Mouse (Mus musculus): ENCODE measurements around the gene Gabpb2. TPM values are rescaled to one million over a fixed set of nuclear protein-coding genes. Genes with fewer than 3 reads are reported as not detected.
A peak's percentile ranks its signal among the peaks of the same experiment; 100 is the strongest.
"Not testable (repeated sequence)": the region's sequence is repeated elsewhere in the genome, so short reads cannot be mapped to it uniquely, and the experiment has no call there.

Gabpb2 gene
- polyA plus RNA-seq, 1 experiment from 2014 or later, result 14.7 TPM

DNA sequence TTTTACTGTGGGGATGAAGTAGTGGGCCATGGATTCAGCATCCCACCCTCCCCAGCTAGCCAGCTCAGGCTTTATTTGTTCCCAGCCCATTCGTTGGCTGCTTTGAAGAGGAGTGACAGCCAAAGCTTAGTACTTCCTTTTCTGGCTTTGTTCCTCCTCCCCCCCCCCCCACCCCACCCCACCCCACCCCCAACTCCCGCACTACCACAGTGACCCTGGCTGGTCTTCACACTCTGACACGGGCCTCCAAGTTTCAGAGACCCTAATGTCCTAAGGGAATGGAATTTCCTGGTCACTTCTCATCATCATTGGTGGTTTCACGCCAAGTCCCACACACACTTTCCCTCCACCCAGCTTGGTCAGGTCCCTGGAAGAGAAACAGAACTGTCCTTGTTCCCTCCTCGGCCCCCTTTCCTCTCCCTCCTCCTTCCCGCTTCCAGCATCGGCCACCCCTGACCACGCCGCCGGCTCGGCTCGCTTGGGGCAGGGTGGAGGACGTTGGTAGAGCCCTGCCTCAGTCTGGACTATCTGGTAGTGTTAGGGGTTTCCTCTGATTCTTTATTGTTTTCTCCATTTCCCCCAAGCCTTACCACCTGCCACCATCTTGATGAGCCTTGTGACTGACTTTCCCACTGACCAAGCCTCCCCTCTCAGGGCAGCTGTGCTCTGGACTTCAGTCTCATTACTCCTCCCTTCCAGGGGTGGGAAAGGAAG is 12.2 kb upstream of the Gabpb2 start:
- Histone ChIP-seq H3K4me3 (peak overlapping the region; percentile 80), H3K36me3 (peaks cover 41% of the 10 kb centered on the region), H3K27ac (peak overlapping the region; percentile 95), H3K9me3 (no peaks in the 10 kb centered on the region), H3K27me3 (no peaks in the 10 kb centered on the region), H3K4me1 (peaks cover 33% of the 10 kb centered on the region), H3K9ac (peak overlapping the region; percentile 92), H3K4me2 (replicated peaks) (peak overlapping the region; percentile 79)
- ATAC-seq (ENCODE audit: insufficient number of reproducible peaks, insufficient read depth, low FRiP score, low TSS enrichment), result peak; percentile 39; the same call in 1 of the 2 replicates
- WGBS, result 2% methylated on average over 13 of the region's 13 CpGs

DNA sequence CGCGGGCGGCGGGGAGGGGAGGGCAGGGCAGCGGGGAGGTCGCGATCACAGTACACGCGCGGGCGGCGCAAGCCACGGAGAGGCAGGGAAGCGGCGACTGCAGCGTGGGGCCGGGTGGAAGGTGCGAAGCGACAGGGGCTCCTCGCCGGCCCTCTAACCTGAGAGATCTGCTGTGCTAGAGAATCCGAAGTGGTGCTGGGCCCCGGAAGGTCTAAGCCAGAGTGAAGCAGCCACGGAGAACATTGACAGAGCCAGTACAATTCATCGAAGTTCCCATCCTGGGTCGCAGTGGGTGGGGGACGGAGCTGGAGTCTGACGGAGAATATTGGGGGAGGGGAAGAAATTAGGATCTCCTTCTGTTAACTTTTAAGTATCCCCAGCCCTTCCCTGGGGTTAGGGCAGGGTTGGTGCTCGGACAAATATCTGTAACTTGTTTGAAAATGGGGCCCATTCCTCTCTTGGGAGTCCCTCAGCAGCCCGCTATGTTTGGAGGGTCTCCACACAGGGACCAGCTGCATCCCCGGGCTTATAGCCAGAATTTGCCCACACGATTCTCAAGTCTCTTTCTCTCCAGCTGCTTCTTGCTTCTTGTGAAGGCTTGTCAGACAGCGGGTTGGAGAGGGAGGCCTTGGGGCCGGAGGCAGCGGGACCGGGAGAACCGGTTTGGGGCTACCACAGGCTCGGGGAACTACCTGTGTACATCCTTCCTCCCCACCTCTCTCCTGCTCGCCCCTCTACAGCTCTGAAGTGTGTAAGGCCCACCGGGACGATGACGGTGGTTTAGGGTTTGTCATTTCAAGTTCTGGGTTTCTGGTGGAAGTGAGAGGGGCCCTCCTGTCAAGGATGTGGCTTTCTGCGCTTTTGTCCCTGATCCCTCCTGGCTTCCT is 11.4 kb upstream of the Gabpb2 start:
- WGBS, result under 1% methylated on average over 43 of the region's 43 CpGs
- H3K9me3 ChIP-seq, result no peaks in the 10 kb centered on the region
- peaks cover 35% of the 10 kb centered on the region for H3K36me3 ChIP-seq
- peak overlapping the region; percentile 80 for H3K4me3 ChIP-seq
- no peaks in the 10 kb centered on the region for H3K27me3 ChIP-seq
- peak overlapping the region; percentile 92 for H3K9ac ChIP-seq
- H3K4me1 ChIP-seq, result peaks cover 33% of the 10 kb centered on the region
- peak overlapping the region; percentile 79 for H3K4me2 ChIP-seq (replicated peaks)
- H3K27ac ChIP-seq, result peak overlapping the region; percentile 95
- ATAC-seq (ENCODE audit: insufficient number of reproducible peaks, insufficient read depth, low FRiP score, low TSS enrichment), result peak; percentile 2; the same call in 1 of the 2 replicates

DNA sequence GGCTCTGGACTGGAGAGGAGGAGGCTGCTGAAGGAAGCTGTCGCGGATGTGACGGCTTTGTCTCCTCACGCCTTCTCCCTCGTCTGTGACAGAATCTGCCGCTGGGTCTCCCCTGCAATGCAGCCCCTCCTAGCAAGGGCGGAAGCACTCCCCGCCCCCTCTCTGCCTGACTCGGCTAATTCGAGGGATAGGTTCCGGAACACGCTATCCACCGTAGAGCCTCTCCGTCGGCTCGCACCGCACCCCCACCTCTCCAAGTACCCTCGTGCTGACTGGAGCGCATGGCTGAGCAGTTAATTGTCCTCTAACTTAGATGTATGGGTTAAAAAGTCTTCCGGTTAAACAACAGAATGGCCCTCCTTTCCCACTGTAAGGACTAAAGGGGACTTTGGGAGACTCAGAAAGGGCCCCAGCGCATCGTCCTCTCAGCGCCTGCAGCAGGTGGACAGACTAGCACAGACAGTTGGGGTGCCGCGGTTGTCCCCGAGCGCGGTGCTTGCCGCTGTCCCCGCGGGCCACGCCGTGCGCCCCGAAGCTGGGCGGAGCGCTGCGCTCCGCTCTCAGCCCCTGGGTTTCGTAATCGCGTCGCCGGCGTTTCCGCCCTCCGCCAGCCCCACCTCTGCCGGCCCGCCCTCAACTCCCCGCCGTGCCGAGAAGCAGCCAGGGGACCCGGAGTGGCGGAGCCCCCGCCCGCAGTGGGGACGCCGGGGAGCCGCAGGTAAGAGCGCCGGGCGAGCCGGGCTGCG is 10.6 kb upstream of the Gabpb2 start, which contains the start of gene Cdc42se1:
TSS of gene Cdc42se1 (plus strand) at position 585 of the 746 bp plus-strand sequence.
- Histone ChIP-seq H3K4me3 (peak within 1 kb of the TSS; percentile 80), H3K9me3 (no peaks in the 10 kb centered on the region), H3K9ac (peak within 1 kb of the TSS; percentile 92), H3K4me2 (replicated peaks) (peak within 1 kb of the TSS; percentile 79), H3K36me3 (peaks cover 35% of the 10 kb centered on the region), H3K27ac (peak within 1 kb of the TSS; percentile 95), H3K4me1 (peaks cover 33% of the 10 kb centered on the region), H3K27me3 (no peaks in the 10 kb centered on the region)
- WGBS, result 1% methylated on average over 64 of the region's 64 CpGs
- ATAC-seq (ENCODE audit: insufficient number of reproducible peaks, insufficient read depth, low FRiP score, low TSS enrichment), result peak; percentile 77

DNA sequence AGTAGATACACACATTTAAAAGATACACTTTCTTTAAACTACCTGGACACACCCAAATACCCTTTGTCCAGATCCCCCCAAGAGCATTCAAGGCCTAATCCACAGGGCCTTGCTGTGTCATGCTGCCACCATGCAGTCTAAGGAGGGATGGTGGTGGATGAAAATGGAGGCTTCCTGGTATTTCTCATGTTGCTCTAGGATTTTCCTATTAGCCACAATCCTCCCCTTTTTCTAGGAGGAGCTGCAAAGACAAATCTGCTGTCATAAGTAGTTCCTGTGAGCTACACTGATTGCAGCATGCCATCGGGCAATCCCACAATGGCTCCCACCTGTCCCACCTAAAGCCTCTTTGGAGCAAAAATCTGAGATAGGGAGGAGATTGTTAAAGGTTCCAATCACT is 9.5 kb upstream of the Gabpb2 start:
- no peaks in the 10 kb centered on the region for H3K9me3 ChIP-seq
- H3K4me1 ChIP-seq, result peaks cover 33% of the 10 kb centered on the region
- no peak for ATAC-seq (ENCODE audit: insufficient number of reproducible peaks, insufficient read depth, low FRiP score, low TSS enrichment)
- H3K27me3 ChIP-seq, result no peaks in the 10 kb centered on the region
- WGBS, result 7% methylated on average over 1 of the region's 1 CpGs
- peak overlapping the region; percentile 79 for H3K4me2 ChIP-seq (replicated peaks)
- H3K4me3 ChIP-seq, result peak overlapping the region; percentile 80
- H3K36me3 ChIP-seq, result peaks cover 34% of the 10 kb centered on the region
- H3K27ac ChIP-seq, result peak overlapping the region; percentile 64
- H3K9ac ChIP-seq, result peak overlapping the region; percentile 92

DNA sequence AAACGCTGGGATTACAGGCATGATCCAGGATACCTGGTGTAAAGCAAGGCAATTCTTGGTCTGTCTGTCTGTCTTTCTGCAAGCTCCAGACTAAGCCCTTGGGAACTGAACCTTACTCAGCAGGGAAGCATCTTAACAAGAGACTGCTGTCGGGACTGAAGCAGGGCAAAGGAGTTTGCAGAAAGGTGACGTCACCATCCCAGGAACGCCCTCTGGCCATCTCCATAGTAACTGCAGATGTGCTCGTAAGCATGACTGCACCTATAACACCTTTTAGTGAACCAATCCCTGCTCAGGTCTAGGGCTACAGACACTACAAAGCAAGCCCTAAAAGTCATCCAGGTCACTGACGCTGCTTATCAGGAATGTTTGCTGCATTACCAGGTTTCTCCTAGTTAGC is 6.6 kb upstream of the Gabpb2 start:
- H3K9ac ChIP-seq, result no peak overlapping the region; the same call in 1 of the 2 replicates
- peaks cover 39% of the 10 kb centered on the region for H3K36me3 ChIP-seq
- WGBS, result 31% methylated on average over 6 of the region's 6 CpGs
- ATAC-seq (ENCODE audit: insufficient number of reproducible peaks, insufficient read depth, low FRiP score, low TSS enrichment), result no peak
- no peak overlapping the region for H3K4me3 ChIP-seq
- H3K27ac ChIP-seq, result no peak overlapping the region
- H3K4me2 ChIP-seq (replicated peaks), result no peak overlapping the region; the same call in 1 of the 2 replicates
- no peaks in the 10 kb centered on the region for H3K9me3 ChIP-seq
- no peaks in the 10 kb centered on the region for H3K27me3 ChIP-seq
- H3K4me1 ChIP-seq, result peaks cover 10% of the 10 kb centered on the region

DNA sequence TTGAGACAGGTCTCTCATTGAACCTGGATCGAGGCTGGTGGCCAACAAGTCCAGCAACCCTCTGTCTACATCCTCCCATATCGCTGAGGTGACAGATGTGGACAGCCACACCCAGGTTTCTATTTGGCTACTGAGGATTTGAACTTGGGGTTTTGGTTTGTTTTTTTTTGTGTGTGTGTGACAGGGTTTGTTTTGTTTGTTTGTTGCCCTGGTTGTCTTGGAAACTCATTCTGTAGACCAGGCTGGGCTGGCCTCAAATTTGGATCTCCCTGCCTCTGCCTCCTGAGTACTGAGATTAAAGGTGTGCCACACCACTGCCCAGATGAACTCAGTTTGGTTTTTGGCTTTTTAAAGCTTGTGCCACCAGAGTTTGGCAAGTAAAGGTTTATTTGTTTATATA is 5.3 kb upstream of the Gabpb2 start:
- ATAC-seq (ENCODE audit: insufficient number of reproducible peaks, insufficient read depth, low FRiP score, low TSS enrichment), result no peak
- H3K4me1 ChIP-seq, result peaks cover 15% of the 10 kb centered on the region
- H3K27me3 ChIP-seq, result no peaks in the 10 kb centered on the region
- H3K4me3 ChIP-seq, result no peak overlapping the region
- H3K9me3 ChIP-seq, result no peaks in the 10 kb centered on the region
- 94% methylated on average over 2 of the region's 2 CpGs for WGBS
- H3K27ac ChIP-seq, result no peak overlapping the region
- no peak overlapping the region for H3K4me2 ChIP-seq (replicated peaks)
- H3K9ac ChIP-seq, result no peak overlapping the region
- peaks cover 39% of the 10 kb centered on the region for H3K36me3 ChIP-seq

DNA sequence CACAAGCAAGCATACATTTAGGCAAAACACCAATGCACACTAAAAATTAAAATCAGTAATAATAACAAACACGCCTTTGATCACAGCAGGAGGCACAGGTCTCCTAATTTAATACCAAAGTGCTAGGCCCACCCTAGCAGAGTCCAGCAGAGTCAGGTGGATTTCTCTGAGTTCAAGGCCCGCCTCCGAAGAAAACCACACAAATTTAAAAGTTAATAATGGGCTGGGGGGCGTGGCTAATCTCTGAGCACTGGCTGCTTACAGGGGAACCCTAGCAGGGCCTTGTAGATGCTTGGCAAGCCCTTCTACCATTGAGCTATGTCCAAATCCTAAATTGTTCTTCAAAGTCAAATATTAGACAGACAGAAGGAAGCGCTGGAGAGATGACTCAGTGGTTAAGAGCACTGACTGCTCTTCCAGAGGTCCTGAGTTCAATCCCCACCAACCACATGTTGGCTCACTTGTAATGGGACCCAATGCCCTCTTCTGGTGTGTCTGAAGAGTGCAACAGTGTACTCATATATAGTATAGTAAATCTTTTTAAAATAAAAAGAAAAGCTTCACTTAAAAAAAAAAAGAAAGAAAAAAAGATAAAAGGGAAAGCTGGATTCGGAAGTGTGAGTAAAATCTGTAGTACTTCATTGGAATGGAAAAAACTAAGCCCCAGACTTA is 886 bp upstream of the Gabpb2 start:
- no peak for ATAC-seq (ENCODE audit: insufficient number of reproducible peaks, insufficient read depth, low FRiP score, low TSS enrichment)
- Histone ChIP-seq H3K9me3 (no peaks in the 10 kb centered on the region), H3K4me3 (peak overlapping the region; percentile 72), H3K36me3 (peaks cover 35% of the 10 kb centered on the region), H3K4me2 (replicated peaks) (peak overlapping the region; percentile 63), H3K9ac (peak overlapping the region; percentile 92; the same call in 1 of the 2 replicates), H3K27ac (peak overlapping the region; percentile 99), H3K4me1 (peaks cover 12% of the 10 kb centered on the region), H3K27me3 (no peaks in the 10 kb centered on the region)
- 76% methylated on average over 6 of the region's 6 CpGs for WGBS

DNA sequence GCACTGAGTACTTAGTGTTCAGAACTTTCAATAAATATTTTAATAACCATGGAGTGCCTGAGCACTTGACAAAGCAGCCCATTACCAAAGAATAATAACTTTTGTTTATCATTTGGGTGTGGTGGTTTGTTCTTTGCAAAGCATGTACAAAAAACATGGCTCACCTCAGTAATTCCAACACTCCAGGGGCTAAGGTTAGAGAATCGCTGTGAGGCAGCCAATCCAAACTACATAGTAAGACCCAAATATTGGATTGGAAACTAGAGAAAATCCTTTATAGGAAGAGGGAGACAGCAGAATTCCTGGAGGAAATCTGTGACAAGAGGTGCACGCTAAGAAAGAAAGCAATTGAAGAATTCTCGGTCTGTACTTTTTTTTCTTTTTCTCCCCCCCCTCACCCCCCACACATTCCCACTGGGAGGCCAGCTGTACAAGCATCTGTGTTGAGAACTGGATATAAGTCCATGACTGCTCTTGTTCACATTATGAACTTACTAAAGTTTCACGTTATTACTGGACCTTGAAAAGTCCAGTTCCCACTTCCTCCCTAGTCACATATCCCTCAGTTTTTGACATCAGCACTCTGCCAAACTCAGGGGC is 961 bp downstream of the Gabpb2 start:
- no peak for ATAC-seq (ENCODE audit: insufficient number of reproducible peaks, insufficient read depth, low FRiP score, low TSS enrichment)
- Histone ChIP-seq H3K9me3 (no peaks in the 10 kb centered on the region), H3K27me3 (no peaks in the 10 kb centered on the region), H3K4me3 (peak overlapping the region; percentile 72), H3K27ac (peak overlapping the region; percentile 99), H3K4me2 (replicated peaks) (peak overlapping the region; percentile 63), H3K9ac (peak overlapping the region; percentile 92), H3K4me1 (peaks cover 12% of the 10 kb centered on the region), H3K36me3 (peaks cover 26% of the 10 kb centered on the region)
- WGBS, result 15% methylated on average over 4 of the region's 4 CpGs

DNA sequence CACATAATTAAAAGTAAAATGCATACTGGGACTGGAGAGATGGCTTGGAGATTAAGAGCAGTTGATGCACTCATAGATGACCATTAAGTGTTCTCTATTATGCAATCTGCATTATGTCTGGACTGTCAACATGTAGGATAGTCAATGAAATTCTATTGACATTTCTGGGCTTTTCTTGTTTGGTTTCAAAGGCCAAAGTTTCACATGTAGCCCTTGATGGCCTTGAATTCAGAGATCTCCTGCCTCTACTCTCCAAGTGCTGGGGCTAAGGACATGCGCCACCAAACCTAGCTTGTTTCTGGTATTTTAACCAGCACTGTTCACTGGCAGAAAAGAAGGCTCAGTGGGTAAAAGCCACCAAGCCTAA is 4.1 kb downstream of the Gabpb2 start:
- no peak overlapping the region for H3K4me3 ChIP-seq
- H3K4me1 ChIP-seq, result peaks cover 12% of the 10 kb centered on the region
- H3K4me2 ChIP-seq (replicated peaks), result no peak overlapping the region
- no peaks in the 10 kb centered on the region for H3K27me3 ChIP-seq
- 93% methylated on average over 1 of the region's 1 CpGs for WGBS
- no peaks in the 10 kb centered on the region for H3K9me3 ChIP-seq
- ATAC-seq (ENCODE audit: insufficient number of reproducible peaks, insufficient read depth, low FRiP score, low TSS enrichment), result no peak
- H3K9ac ChIP-seq, result no peak overlapping the region
- no peak overlapping the region for H3K27ac ChIP-seq
- H3K36me3 ChIP-seq, result peaks cover 19% of the 10 kb centered on the region

DNA sequence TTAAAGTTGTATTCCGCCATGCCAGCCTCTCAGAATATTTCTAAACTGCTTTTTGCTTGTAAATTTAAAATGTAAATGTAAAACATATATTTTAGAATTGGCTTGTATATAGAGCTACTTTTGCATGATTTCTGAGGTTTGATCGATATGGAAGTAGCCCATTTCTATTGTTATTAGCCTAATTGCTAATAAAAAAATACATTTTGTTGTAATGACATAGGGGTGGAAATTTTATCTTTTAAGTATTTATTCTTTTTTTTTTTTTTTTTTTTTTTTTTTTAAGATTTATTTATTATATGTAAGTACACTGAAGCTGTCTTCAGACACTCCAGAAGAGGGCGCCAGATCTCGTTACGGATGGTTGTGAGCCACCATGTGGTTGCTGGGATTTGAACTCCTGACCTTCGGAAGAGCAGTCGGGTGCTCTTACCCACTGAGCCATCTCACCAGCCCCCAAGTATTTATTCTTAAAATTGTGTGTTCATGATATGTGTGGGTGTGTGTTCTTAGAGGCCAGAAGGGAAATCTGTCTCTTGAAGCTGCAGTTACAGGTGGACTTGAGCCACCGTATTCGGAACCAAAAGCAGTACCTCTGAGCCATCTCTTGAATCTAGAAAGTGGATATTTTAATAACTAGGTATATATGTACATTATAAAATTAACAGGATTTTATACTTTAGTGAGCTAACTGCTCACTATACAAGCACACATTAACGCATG is 4.7 kb downstream of the Gabpb2 start:
- not testable (repeated sequence) for H3K4me3 ChIP-seq; H3K4me1 ChIP-seq; H3K4me2 ChIP-seq (replicated peaks); H3K9ac ChIP-seq; H3K9me3 ChIP-seq; H3K27ac ChIP-seq; ATAC-seq (ENCODE audit: insufficient number of reproducible peaks, insufficient read depth, low FRiP score, low TSS enrichment); H3K27me3 ChIP-seq
- H3K36me3 ChIP-seq, result peaks cover 24% of the 10 kb centered on the region
- WGBS, result 92% methylated on average over 7 of the region's 10 CpGs
